Mouse (Mus musculus) skeletal muscle tissue, postnatal 0 days (tissue): ENCODE data around the gene Olfr1382. TPM values are rescaled to one million over a fixed set of nuclear protein-coding genes. Genes with fewer than 3 reads are reported as not detected.

Experiments
- polyA plus RNA-seq: library from polyadenylated mRNA; unstranded; fragments of >200 nt; fragmentation: Nextera tagmentation; extraction: Ambion mirVana; gene quantifications from 2 replicates; pipeline ENCODE4 v1.2.1, GENCODE M21; 2015

Olfr1382 gene
- not detected in 2 replicates for polyA plus RNA-seq

DNA sequence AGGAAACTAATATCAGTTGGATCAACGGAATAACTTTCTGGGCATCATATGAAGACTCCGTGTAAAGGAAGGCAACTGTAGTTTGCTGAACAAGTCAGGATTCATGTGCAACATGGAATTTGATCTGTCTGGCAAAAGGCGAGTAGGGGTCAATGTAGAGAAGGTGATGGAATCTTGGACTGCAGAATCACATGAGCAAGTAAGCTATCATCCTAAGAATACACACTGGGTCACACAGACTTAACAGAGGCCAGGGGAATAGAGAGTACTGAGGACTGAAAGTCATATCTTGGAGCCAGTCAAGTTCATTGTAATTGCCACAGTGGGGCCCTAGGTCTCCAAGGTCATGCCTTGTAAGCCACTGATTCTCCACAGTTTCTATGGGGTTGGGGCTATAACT is at the start of gene Olfr1382:
Gene Olfr1382 (plus strand): TSS at position 301 of the 400 bp plus-strand sequence.

DNA sequence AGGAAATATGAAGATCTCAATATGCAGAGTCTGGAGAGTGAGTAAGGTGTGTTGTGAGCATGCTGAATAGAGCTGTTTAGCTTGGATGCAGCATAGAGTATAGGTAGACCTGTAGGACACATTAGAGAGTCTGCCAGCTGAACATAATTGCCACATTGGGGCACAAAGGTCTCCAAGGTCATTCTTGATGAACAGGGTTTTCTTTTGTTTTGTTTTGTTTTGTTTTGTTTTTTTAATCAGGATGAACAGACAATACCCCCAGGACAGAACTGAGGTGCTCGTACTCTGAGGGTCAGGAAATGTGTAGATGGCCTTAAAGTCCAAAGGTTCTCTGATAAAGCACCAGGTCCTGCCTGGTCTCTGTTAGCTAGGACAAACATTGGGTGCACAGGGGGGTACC is 39.3 kb upstream of the Olfr1382 start, which contains the start of gene Olfr1385:
Gene Olfr1385 (plus strand): TSS at position 301 of the 400 bp plus-strand sequence.

GRCm38 (mm10) chr11:49519348-49519747 is 8.7 kb upstream of the Olfr1382 start, which contains the start of gene Olfr1383:
Gene Olfr1383, plus strand, starts transcription at chr11:49519648.

GRCm38 (mm10) chr11:49543149-49543548 is 15.1 kb downstream of the Olfr1382 start, which contains the start of gene Olfr1381:
Gene Olfr1381, plus strand, starts transcription at chr11:49543449.

DNA sequence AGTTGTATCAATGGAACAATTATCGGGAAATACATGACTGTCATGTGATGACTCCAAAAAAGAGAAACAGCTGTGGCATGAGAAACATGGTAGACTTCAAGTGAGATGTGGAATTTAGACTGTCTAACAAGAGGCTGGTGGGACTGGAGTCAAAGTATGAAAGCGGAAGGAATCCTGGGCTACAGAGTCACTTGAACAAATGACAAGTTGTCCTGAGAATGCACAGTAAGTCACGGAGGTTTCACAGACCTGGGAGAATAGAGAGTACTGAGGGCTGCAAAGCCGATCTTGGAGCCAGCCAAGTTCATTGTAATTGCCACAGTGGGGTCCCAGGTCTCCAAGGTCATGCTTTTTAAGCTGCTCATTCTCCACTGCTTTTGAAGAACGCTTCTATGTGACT is 28.5 kb downstream of the Olfr1382 start, which contains the start of gene Olfr1380:
Gene Olfr1380 (plus strand): TSS at position 301 of the 400 bp plus-strand sequence.

Other genes with a start within 250 kb of the Olfr1382 start
- 0.09 TPM in 1 of 2 replicates, not detected in the other for gene Olfr1393, start 249.9 kb upstream of the Olfr1382 start, polyA plus RNA-seq
- gene Olfr1392, start 243.0 kb upstream of the Olfr1382 start, polyA plus RNA-seq: not detected in 2 replicates
- not detected in 2 replicates for gene Olfr10, start 223.5 kb upstream of the Olfr1382 start, polyA plus RNA-seq
- not detected in 2 replicates for gene Olfr1391, start 205.5 kb upstream of the Olfr1382 start, polyA plus RNA-seq
- not detected in 2 replicates for gene Olfr1390, start 193.1 kb upstream of the Olfr1382 start, polyA plus RNA-seq
- gene Olfr1389, start 105.2 kb upstream of the Olfr1382 start, polyA plus RNA-seq: not detected in 2 replicates
- not detected in 2 replicates for gene Olfr1388, start 91.6 kb upstream of the Olfr1382 start, polyA plus RNA-seq
- not detected in 2 replicates for gene Olfr1387, start 72.9 kb upstream of the Olfr1382 start, polyA plus RNA-seq
- not detected in 2 replicates for gene Olfr1386, start 63.2 kb upstream of the Olfr1382 start, polyA plus RNA-seq
- not detected in 2 replicates for gene Olfr1385, start 39.2 kb upstream of the Olfr1382 start, polyA plus RNA-seq
- not detected in 2 replicates for gene Olfr1384, start 21.5 kb upstream of the Olfr1382 start, polyA plus RNA-seq
- not detected in 2 replicates for gene Olfr1383, start 8.6 kb upstream of the Olfr1382 start, polyA plus RNA-seq
- gene Olfr1381, start 15.2 kb downstream of the Olfr1382 start, polyA plus RNA-seq: not detected in 2 replicates
- gene Olfr1380, start 28.6 kb downstream of the Olfr1382 start, polyA plus RNA-seq: not detected in 2 replicates
- gene Flt4, start 81.0 kb downstream of the Olfr1382 start, polyA plus RNA-seq: 1.8 TPM in 2 replicates
- 0.30 TPM in 1 of 2 replicates, not detected in the other for gene Scgb3a1, start 135.4 kb downstream of the Olfr1382 start, polyA plus RNA-seq
- 15.1 and 19.8 TPM in 2 replicates for gene Cnot6, start 184.5 kb downstream of the Olfr1382 start, polyA plus RNA-seq